Mouse (Mus musculus) heart, embryonic 14.5 days (tissue): Measurements from ENCODE around the gene Chd1l. TPM values are rescaled to one million over a fixed set of nuclear protein-coding genes. Genes with fewer than 3 reads are reported as not detected.

ENCODE experiments used
- ATAC-seq: fragments of 200-750 bp; cut with Nextera tagmentation; 2 replicates; pipeline ENCODE4 v1.8.0; 2017; ENCODE audit warnings: low read depth, moderate TSS enrichment; ENCODE audit not compliant: insufficient number of reproducible peaks, insufficient read depth, low FRiP score
- H3K27ac ChIP-seq, 2 experiments: fragments of 200-500 bp in 1 of 2; fragments of 300-500 bp in 1 of 2; sonication (generic) in 1 of 2; replicated peaks in 1 of 2; 2 replicates each; pipeline ENCODE4 v1.5.1; 2012 to 2014; ENCODE audit warnings: low read depth in 2 of 2, low read length in 2 of 2, control low read depth in 1 of 2, mild to moderate bottlenecking in 1 of 2, mixed read lengths in 1 of 2; ENCODE audit not compliant: control insufficient read depth in 1 of 2, insufficient read depth in 1 of 2
- H3K27me3 ChIP-seq: fragments of 300-500 bp; sonication (generic); 2 replicates; pipeline ENCODE4 v1.6.1; 2014; ENCODE audit warnings: mild to moderate bottlenecking, low read length, control low read depth; ENCODE audit not compliant: control insufficient read depth, insufficient read depth
- H3K36me3 ChIP-seq: fragments of 300-500 bp; sonication (generic); 2 replicates; pipeline ENCODE4 v1.6.1; 2014; ENCODE audit warnings: mild to moderate bottlenecking, control low read depth, low read length, mixed read lengths; ENCODE audit not compliant: control insufficient read depth, insufficient read depth
- H3K4me1 ChIP-seq, 2 experiments: fragments of 200-500 bp in 1 of 2; fragments of 300-500 bp in 1 of 2; sonication (generic) in 1 of 2; 2 replicates each; pipeline ENCODE4 v1.6.1; 2012 to 2014; ENCODE audit warnings: low read length in 2 of 2, control low read depth in 1 of 2, mixed read lengths in 1 of 2; ENCODE audit not compliant: control insufficient read depth in 2 of 2, insufficient read depth in 2 of 2
- H3K4me2 ChIP-seq: fragments of 300-500 bp; sonication (generic); 2 replicates; pipeline ENCODE4 v1.6.1; 2014; ENCODE audit warnings: mild to moderate bottlenecking, low read length
- H3K4me3 ChIP-seq, 2 experiments: fragments of 200-500 bp in 1 of 2; fragments of 300-500 bp in 1 of 2; sonication (generic) in 1 of 2; 2 replicates each; pipeline ENCODE4 v1.5.1; 2012 to 2014; ENCODE audit warnings: low read length in 2 of 2, mild to moderate bottlenecking in 2 of 2, control low read depth in 1 of 2, low read depth in 1 of 2, moderate library complexity in 1 of 2; ENCODE audit not compliant: control insufficient read depth in 1 of 2, insufficient read depth in 1 of 2
- H3K9ac ChIP-seq: fragments of 300-500 bp; sonication (generic); 2 replicates; pipeline ENCODE4 v1.6.1; 2014; ENCODE audit warnings: mild to moderate bottlenecking, low read length
- H3K9me3 ChIP-seq: fragments of 300-500 bp; sonication (generic); 2 replicates; pipeline ENCODE4 v1.6.1; 2016; ENCODE audit warnings: low read length, control low read depth; ENCODE audit not compliant: control insufficient read depth
- WGBS: fragments of 180-500 bp; shearing (Covaris S2); extraction: QIAGEN DNeasy Blood & Tissue Kit; methylation state at CpG from one replicate; pipeline ENCODE4 v1.1.7; 2014; 5-methylcytosine and 5-hydroxymethylcytosine counted together
- polyA plus RNA-seq: library from polyadenylated mRNA; unstranded; fragments of >200 nt; fragmentation: Nextera tagmentation; extraction: Ambion mirVana; gene quantifications from 2 replicates; pipeline ENCODE4 v1.2.1, GENCODE M21; 2014

Gene Chd1l
- polyA plus RNA-seq, 1 experiment from 2014 or later = 14.0 TPM

DNA sequence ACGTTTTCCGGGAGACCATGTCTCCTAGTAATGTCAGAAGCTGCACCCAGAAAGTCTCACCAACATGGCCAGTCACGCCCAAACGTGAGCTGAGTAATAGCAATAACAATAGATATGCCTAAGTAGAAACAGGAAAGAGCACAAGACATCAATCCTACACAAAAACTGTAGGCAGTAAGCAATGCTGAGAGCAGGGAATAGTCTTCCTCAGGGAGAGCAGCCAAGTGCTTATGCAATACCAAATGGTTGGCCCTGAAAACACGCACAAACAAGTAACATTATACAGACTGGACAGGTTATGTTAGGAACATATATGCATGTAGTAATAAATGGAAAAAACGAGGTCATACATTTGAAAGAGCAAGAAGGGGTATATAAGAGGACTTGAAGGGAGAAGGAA is 39.5 kb upstream of the Chd1l start:
- Histone ChIP-seq H3K4me3 (no peak overlapping the region), H3K4me2 (no peak overlapping the region), H3K9ac (no peak overlapping the region), H3K27ac (no peak overlapping the region), H3K4me1 (peaks cover 12 to 17% of the 10 kb centered on the region in 2 experiments), H3K27me3 (no peaks in the 10 kb centered on the region), H3K36me3 (no peaks in the 10 kb centered on the region), H3K9me3 (no peaks in the 10 kb centered on the region)
- 76% methylated on average over 6 of the region's 6 CpGs for WGBS
- no peak for ATAC-seq

DNA sequence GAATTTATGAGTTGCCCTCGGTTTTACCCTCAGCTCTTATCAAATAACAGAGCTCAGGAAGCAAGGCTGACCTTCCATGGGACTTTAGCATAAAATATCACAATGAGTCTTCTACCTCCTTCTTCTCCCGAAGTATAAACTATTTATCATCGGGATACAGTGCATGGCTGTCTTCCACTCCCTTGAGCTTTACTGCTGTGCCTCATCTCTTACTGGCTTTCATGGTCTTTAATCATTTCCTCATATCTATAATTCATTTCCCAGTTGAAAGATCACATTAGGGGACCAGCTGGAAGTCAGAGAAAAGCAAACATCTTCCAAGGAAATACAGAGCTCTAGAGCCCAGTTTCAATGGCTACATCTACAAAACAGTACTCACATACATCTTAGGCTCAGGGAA is 39.0 kb upstream of the Chd1l start:
- Histone ChIP-seq H3K4me2 (no peak overlapping the region), H3K27ac (no peak overlapping the region), H3K36me3 (no peaks in the 10 kb centered on the region), H3K9ac (no peak overlapping the region), H3K4me1 (peaks cover 12 to 17% of the 10 kb centered on the region in 2 experiments), H3K9me3 (no peaks in the 10 kb centered on the region), H3K27me3 (no peaks in the 10 kb centered on the region), H3K4me3 (no peak overlapping the region)
- ATAC-seq = no peak
- 61% methylated on average over 3 of the region's 3 CpGs for WGBS

GRCm38 (mm10) chr3:97648518-97648917 is 38.5 kb upstream of the Chd1l start:
- Histone ChIP-seq H3K4me2 (no peak overlapping the region), H3K36me3 (no peaks in the 10 kb centered on the region), H3K9me3 (no peaks in the 10 kb centered on the region), H3K9ac (no peak overlapping the region), H3K27ac (no peak overlapping the region), H3K4me3 (no peak overlapping the region), H3K27me3 (no peaks in the 10 kb centered on the region), H3K4me1 (peaks cover 12 to 17% of the 10 kb centered on the region in 2 experiments)
- WGBS = 36% methylated on average over 1 of the region's 1 CpGs
- ATAC-seq = no peak

DNA sequence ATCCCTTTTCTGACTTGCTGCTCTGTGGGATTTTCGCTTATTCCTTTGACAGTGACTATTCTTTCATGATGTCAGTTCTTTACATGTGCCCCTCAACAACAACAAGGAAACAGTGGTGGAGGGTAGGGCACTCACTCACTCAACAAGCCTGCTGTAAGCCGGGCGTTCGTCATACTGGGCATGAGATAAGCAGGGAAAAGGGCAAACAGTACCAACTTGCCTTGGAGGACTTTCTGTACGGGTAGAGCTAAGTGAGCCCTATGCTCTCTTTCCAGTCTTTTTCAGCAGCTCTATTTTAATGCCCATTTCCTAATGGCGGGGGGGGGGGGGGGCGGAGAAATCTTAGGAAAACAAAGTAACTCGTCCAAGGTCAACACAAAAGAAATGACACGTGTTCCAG is 32.0 kb upstream of the Chd1l start:
- 68% methylated on average over 9 of the region's 9 CpGs for WGBS

GRCm38 (mm10) chr3:97641396-97641795 is 31.4 kb upstream of the Chd1l start:
- H3K4me3 ChIP-seq = no peak overlapping the region
- no peaks in the 10 kb centered on the region for H3K9me3 ChIP-seq
- no peaks in the 10 kb centered on the region for H3K36me3 ChIP-seq
- no peak overlapping the region for H3K27ac ChIP-seq
- H3K27me3 ChIP-seq = no peaks in the 10 kb centered on the region
- H3K4me2 ChIP-seq = no peak overlapping the region
- H3K4me1 ChIP-seq = no peaks in the 10 kb centered on the region
- ATAC-seq = no peak
- 87% methylated on average over 4 of the region's 4 CpGs for WGBS
- no peak overlapping the region for H3K9ac ChIP-seq

More for the DNA sequence above, 32.0 kb upstream of the Chd1l start:
- Histone ChIP-seq H3K4me1 (no peaks in the 10 kb centered on the region), H3K9ac (no peak overlapping the region), H3K4me2 (no peak overlapping the region), H3K4me3 (no peak overlapping the region), H3K9me3 (no peaks in the 10 kb centered on the region), H3K27ac (no peak overlapping the region), H3K27me3 (no peaks in the 10 kb centered on the region), H3K36me3 (no peaks in the 10 kb centered on the region)
- ATAC-seq = no peak

- H3K36me3 ChIP-seq = no peaks in the 10 kb centered on the region
- H3K4me1 ChIP-seq = peaks cover 3 to 12% of the 10 kb centered on the region in 2 experiments
- no peaks in the 10 kb centered on the region for H3K9me3 ChIP-seq
- H3K4me2 ChIP-seq = no peak overlapping the region
- H3K27ac ChIP-seq = 0 out of 4 replicates have a peak overlapping the region, but pooled peaks of 1 of the 2 experiments have one; percentile 30
- ATAC-seq = peak; percentile 59; the same call in 1 of the 2 replicates
- H3K27me3 ChIP-seq = no peaks in the 10 kb centered on the region
- H3K9ac ChIP-seq = no peak overlapping the region
- WGBS = 35% methylated on average over 3 of the region's 3 CpGs
- no peak overlapping the region for H3K4me3 ChIP-seq
These were observed 24.3 kb upstream of the Chd1l start for GRCm38 (mm10) chr3:97634288-97634761.

GRCm38 (mm10) chr3:97633456-97633855 is 23.5 kb upstream of the Chd1l start:
- no peak overlapping the region for H3K4me2 ChIP-seq
- ATAC-seq = no peak
- H3K9ac ChIP-seq = no peak overlapping the region
- H3K4me3 ChIP-seq = no peak overlapping the region
- no peaks in the 10 kb centered on the region for H3K27me3 ChIP-seq
- 77% methylated on average over 4 of the region's 4 CpGs for WGBS
- H3K36me3 ChIP-seq = no peaks in the 10 kb centered on the region
- peaks cover 6 to 18% of the 10 kb centered on the region in 2 experiments for H3K4me1 ChIP-seq
- no peaks in the 10 kb centered on the region for H3K9me3 ChIP-seq
- no peak overlapping the region for H3K27ac ChIP-seq

- no peaks in the 10 kb centered on the region for H3K9me3 ChIP-seq
- H3K27me3 ChIP-seq = no peaks in the 10 kb centered on the region
- no peak overlapping the region for H3K4me3 ChIP-seq
- no peak for ATAC-seq
- H3K9ac ChIP-seq = no peak overlapping the region
- H3K27ac ChIP-seq = no peak overlapping the region
- no peaks in the 10 kb centered on the region for H3K36me3 ChIP-seq
- peaks cover 6 to 18% of the 10 kb centered on the region in 2 experiments for H3K4me1 ChIP-seq
- H3K4me2 ChIP-seq = no peak overlapping the region
- WGBS = 61% methylated on average over 8 of the region's 8 CpGs
These were observed 21.4 kb upstream of the Chd1l start for GRCm38 (mm10) chr3:97631258-97631860.
